ENCODE assay signal across 8 mouse cellular contexts in the genomic region with DNA sequence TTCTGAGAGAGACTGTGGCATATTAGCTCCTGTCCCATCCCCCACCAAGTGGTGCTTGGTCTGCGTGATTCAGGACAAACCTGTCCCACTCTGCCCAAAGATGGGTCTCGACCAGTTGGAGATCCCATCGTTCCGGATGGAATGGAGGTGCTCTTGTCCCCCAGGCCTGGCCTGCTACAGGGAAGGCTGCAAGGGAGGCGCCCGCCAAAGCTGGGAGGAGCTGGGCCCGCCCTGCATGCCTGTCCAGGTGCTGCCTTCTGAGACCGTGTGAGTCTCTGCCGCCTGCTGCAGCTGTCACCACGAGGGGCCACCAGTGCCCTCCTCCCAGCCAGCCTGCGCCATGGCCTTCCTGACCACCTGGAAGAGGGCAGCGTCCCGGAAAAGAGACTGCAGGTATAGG. TPM values are rescaled to one million over a fixed set of nuclear protein-coding genes. Genes with fewer than 3 reads are reported as not detected.
DNase-seq lines count a peak whose midpoint lies in the region; ATAC-seq lines count a peak whose summit lies in the region.

No protein-coding gene starts in this region.

- H3K4me2 ChIP-seq in midbrain, embryonic 13.5 days (replicated peaks) = peak overlapping the region; percentile 36

- peaks cover 6% of the 10 kb centered on the region for H3K4me1 ChIP-seq in midbrain, embryonic 13.5 days (replicated peaks)

- peak overlapping the region; percentile 14; the same call in 1 of the 2 replicates for H3K4me3 ChIP-seq in midbrain, embryonic 13.5 days (replicated peaks)

- H3K27ac ChIP-seq in midbrain, embryonic 13.5 days = no peak overlapping the region

- peak; percentile 17 for DNase-seq in cerebellum, adult 8-10 months
- peak; percentile 29 for DNase-seq in thymus, postnatal 14 days
- no peak for DNase-seq in thymus, adult 18-20 months
- peak; percentile 39 to 62 for DNase-seq in kidney, postnatal 4 days
- DNase-seq in layer of hippocampus, adult 8-10 months (ENCODE audit: low spot score in 2 of 2) = no peak
- DNase-seq in layer of hippocampus, adult 9-10 months (ENCODE audit: low spot score) = no peak

- no peaks in the 10 kb centered on the region for H3K27me3 ChIP-seq in midbrain, embryonic 13.5 days

- H3K9me3 ChIP-seq in midbrain, embryonic 13.5 days = no peaks in the 10 kb centered on the region

- 15% methylated on average over 13 of the region's 13 CpGs for WGBS in midbrain, embryonic 13.5 days

- ATAC-seq in cerebellum, adult (ENCODE audit: insufficient number of reproducible peaks, low FRiP score, low TSS enrichment) = no peak
- peak; percentile 55 for ATAC-seq in midbrain, embryonic 13.5 days

- peaks cover 8% of the 10 kb centered on the region; the same call in 1 of the 2 replicates for H3K36me3 ChIP-seq in midbrain, embryonic 13.5 days

- H3K9ac ChIP-seq in midbrain, embryonic 13.5 days (replicated peaks) = peak overlapping the region; percentile 19; the same call in 1 of the 2 replicates

RNA-seq across cellular contexts. Expression of a gene that starts 12.5 kb away (rescaled TPM):
- polyA plus RNA-seq in midbrain, embryonic 13.5 days (2015; fragmentation: Nextera tagmentation; extraction: Ambion mirVana) = 0.90 and 1.1 TPM in 2 replicates
- 1 to 10 TPM; 2.2 to 2.7 (median 2.6) TPM for total RNA-seq in layer of hippocampus, adult 8-10 months (2022)

Comparison
In these comparisons a context has a peak if more than half of its experiments do, and no peak if none do; other contexts are left out.
1. DNase-seq: peak in cerebellum, adult 8-10 months (single experiment), thymus, postnatal 14 days (single experiment) and kidney, postnatal 4 days (2 of 2); none in thymus, adult 18-20 months (0 of 2), layer of hippocampus, adult 8-10 months (0 of 2) and layer of hippocampus, adult 9-10 months (single experiment).